Mouse (Mus musculus) kidney, postnatal 4 days (tissue): ENCODE results near the gene Clip4.
"Not testable (repeated sequence)": the region's sequence is repeated elsewhere in the genome, so short reads cannot be mapped to it uniquely, and the experiment has no call there.

ENCODE experiments used
- DNase-seq, 2 experiments: peaks; one replicate each; pipeline ENCODE4 v3.0.0; 2021; ENCODE audit warnings: mixed read lengths in 2 of 2

The Clip4 gene

DNA sequence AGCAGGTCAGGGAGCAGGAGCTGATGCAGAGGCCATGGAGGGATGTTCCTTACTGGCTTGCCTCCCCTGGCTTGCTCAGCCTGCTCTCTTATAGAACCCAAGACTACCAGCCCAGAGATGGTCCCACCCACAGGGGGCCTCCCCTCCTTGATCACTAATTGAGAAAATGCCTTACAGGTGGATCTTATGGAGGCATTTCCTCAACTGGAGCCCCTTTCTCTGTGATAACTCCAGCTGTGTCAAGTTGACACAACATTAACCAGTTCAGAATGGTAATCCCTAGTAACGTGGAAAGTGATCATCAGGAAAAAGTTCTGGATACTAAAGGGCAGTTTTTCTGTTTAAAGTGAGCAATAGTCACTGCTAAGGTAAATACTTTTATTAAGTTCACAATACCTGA is at the start of gene Clip4:
Gene Clip4, plus strand, starts transcription at position 301 of the 400 bp plus-strand sequence.
- not testable (repeated sequence) for DNase-seq

DNA sequence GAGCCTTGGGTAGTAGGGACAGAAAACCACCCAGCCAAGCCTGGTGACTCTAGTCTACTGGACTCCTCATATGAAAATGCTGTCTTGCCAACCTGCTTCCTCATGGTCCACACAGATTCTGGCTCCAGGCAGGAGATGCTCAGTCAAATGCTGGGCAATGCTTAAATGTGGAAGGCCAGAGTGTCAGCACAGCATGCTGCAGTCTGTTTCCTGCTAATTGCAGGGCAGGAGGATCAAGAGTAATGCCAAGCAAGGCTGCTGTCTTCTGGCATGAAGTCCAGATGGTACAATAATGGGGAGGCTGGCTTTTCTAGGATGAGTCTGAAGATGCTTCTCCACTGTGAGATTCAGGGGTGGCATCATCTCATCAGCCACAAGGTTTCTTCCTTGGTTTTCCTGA is 47.8 kb upstream of the Clip4 start:
- DNase-seq: no peak

DNA sequence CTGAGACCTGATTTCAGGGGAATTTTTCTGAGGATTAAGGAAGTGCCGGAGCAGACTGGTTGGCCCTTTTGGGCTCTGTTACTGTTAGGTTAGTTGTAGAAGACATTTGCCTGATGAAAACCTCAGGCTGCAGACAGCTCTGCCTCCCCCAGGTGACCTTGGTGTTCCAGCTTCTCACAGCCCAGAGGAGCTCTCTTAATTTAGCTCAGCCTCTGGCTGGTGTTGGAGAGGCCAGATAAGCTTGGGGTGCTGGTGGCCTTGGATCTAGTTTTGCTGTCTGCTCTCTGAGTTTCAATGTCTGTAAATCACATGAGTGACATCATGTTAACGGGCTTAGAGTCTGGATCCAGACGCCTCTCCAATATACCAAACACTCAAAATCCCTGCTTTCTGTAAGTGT is 47.3 kb upstream of the Clip4 start:
- no peak for DNase-seq

DNA sequence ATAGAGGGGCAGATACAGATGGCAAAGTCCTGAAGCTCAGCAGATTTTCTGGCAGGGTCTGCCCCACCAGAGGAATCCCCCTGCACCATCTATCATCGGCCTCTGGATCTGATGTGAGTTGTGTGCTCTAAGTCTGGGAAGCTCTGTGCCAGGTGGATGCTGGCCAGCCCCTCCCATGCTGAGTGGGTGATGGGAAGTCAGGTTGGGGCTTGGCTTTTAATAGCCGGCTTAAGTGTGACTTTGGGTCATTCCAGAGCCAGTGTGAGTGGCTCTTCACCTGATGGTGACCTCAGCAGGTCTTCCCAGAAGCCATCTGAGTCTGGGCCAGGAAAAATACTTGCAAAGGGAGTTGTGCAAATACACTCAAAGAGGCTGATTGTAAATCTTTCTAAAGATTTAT is 37.6 kb upstream of the Clip4 start:
- peak; percentile 20 to 39 for DNase-seq

DNA sequence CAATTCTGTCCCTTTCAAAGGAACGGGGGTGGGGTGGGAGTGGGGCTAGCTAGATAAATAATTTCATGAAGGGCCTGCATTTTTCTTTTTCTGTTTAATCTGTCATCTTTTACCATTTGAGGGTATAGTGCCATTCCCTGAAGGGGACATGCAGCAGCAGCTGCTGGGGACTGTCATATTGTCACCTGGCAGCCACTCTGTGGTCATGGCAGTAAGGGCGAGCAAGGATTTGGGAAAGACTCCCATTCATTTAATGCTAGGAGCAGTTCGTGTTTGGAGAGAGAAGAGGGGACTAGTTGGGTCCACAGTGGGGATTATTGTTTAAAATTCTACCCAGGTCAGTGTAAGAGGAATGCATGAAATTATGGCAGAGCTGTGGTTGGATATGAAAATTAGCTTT is 31.8 kb upstream of the Clip4 start:
- DNase-seq: no peak

DNA sequence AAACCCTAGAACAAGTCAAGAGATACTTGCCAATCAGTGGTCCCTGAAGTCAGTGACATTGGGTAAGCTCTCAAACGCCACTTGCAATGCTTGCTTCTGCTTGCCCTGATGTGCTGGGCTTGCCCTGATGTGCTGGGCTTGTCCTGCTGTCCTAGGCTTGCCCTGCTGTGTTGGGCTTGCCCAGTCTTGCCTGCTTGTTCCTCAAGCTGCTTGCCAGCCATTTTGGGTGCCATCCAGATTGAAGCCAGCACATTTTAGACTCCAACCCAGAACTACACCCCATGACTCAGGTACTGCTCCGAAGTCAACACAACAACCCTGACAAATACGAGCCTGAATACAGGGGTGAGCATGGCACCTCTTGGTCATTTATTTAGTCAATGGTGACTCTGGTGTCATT is 26.1 kb upstream of the Clip4 start:
- DNase-seq: no peak

DNA sequence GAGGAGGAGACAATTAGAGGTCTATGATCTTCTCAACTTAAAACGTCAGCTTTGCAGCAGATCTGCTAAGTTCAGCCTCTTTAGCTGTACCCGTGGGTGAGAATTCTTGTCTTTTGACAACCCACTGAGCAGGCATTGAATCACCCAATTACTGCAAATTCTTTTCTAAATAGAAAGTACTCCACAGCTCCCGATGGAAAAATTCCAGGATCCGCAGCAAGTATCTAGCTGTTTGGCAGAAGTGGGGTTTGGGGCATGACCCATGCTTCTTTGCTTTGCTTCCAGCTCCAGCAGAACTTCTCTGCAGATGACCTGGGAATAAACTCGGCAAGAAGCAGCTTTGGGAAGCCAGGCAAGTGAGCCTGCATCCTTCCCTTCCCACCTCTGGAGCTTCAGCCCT is 25.3 kb upstream of the Clip4 start:
- DNase-seq: peak; percentile 29 to 40

DNA sequence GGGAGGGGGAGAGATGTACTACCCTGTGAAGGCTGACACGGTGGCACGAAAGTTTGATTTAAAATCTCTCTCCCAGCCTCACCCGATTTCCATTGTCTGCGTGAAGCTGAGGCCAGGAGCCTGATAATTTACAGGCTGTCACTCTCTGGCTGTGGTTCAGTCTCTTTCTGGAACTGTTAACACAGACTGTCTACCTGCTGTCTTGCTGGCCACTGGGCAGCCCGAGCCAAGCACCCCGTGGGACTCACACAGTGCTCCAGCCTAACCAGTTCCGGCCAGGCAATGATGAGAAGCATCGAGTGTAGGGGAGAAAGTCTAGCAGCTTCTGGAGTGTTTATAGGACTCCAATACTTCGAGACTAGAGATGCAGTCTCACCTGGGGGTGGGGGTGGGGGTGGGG is 22.2 kb upstream of the Clip4 start:
- DNase-seq: no peak

DNA sequence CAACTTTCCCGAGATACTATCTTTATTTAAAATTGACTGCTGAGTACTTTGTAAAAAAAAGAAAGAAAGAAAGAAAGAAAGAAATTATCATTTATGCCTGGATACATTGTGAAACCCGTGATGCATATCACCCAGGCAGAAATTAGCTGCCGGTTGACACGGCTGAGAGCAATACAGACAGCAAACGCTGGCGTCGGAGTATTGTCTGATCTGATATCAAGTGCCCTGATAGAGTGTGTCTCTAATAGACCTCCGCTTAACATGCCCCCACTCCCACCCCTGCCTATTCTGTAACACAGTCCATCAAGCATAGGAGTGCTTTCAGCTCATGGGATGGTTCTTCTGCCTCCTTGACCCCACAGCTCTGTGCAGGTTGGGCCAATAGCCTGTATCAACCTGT is 20.7 kb upstream of the Clip4 start:
- DNase-seq: no peak

DNA sequence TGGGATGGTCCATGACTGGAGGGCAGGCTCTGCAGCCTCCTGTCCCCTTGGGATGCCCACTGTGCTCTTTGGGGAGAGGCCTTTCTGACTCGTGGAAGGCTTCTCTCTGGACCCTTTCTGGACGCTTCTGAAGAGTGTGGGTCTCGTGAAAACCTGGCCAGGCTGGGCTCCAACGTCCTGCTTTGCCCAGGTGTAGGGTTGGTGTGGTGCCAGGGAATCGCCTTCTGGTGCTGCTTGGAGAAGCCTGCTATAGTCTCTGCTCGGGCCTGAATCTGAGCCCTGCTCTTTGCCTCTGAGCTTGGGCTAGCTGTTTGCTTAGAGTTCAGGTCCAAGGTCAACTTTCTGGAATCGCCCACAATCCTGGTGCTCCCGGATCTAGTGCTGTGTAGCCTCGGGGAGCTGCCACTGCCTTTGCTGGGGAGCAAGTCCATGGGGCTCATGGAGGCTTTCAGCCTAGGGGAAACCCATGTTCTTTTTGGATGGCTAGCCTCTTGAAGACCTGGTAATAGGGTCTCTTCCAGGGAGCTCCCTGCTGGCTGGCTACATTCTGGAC is 18.6 kb upstream of the Clip4 start:
- DNase-seq: no peak

DNA sequence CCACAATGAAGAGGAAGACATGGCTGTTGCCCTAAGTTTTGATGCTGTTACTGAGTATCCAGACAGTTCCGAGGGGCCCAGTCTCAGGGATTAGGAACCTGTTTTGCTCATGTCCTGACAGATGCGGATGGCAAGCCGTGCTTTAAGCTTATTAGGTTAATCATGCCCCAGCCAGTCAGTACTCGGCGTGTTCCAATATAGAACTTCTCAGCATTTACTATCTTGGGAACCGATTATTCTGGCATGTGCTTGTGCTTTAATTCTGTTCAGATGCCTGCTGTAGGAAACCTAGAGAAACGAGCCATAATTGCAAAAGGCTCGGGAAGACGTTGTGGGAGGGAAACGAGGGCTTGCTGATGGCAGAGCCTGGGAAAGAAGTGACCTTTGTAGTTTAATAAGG is 15.4 kb upstream of the Clip4 start, which contains the start of gene Pcare:
Gene Pcare, minus strand, starts transcription at position 64 of the 400 bp plus-strand sequence.
- no peak for DNase-seq

DNA sequence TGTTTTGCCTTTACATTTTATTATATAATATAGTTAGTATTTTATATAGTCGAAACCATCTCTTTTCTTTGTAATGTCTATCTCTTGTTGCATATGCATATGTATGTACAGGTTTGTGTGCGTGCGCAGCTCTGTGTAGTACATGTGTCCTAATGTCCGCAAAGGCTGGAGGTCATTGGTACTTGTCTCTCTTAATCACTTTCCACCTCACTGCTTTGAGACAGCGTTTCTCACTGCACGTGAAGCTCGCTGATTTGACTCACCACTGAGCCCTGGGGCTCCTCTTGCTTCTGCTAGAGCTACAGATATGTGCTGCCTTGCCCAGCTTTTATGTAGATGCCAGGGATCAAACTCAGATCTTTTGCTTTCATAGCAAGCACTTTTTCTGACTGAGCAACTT is 7.7 kb upstream of the Clip4 start:
- DNase-seq: no peak

DNA sequence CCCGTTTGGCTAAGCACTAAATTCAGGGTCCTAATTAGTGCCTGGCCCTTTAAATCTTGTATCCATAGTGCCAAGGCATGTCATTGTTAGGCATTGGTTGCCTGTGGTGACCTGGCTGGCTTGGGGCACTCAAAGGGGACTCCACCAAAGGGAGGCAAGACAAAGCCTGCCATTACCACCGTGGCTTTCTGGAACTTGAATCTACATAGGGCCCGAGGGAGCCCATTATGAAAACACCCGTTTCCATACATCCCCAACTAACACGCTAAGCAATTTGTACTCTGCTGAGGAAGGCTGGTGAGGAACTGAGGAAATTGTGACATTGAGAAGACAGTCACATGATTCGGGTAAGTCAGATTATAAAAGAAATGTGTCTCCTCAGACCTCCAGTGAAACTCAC is 1.3 kb downstream of the Clip4 start:
- DNase-seq: no peak

DNA sequence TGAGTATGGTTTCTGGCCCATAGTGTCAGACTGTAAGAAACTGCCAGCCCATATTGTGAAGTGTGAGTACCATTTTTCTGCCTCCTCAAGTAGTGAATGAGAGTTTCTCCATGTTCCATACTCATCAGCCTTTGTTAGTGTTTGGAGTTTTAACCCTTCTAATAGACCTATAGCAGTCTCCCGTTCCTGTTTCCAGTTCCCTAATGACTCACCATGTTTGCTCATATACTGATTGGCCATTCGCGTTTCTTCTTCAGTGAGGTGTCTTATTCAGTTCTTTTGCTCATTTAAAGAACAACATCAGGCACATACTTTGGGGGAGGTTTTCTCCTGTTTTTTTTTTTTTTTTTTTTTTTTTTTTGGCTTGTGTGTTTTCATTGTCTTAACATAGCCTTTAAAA is 2.4 kb downstream of the Clip4 start:
- DNase-seq: no peak

DNA sequence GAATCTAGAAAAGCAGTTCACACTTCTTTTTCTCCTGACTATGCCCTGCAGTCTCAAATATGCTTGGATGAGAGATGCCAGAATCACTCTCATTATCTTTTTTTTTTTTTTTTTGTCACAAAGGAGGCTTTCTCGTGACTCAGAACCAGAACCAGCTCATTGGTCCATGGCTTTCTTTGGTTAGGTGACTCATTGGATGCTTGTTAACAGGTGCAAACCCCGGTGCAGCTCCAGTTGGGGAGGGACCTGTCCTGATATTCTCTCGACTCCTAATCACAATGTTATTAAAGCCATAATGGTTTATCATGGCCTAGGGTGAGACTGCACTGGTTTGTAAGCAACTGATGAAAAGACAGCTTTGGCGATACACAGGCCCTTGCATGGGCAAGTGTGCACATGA is 5.9 kb downstream of the Clip4 start:
- no peak for DNase-seq

DNA sequence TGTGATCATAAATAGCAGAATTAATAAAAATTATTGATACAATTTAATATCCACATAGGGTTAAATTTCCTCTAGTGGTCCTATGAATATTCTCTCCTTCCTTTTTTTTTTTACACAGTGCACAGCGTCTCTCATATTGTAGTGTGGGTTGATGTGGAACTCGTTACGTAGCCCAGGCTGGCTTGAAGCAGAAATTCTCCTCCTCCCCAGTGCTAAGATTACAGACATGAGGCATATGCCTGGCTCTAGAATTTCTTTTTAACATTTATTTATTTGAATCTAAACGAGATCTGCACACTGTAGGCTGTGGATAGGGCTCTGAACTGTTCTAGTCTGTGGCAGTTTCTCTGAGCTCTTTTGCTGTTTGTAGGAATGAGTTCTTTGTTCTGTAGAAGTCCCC is 7.0 kb downstream of the Clip4 start:
- no peak for DNase-seq

DNA sequence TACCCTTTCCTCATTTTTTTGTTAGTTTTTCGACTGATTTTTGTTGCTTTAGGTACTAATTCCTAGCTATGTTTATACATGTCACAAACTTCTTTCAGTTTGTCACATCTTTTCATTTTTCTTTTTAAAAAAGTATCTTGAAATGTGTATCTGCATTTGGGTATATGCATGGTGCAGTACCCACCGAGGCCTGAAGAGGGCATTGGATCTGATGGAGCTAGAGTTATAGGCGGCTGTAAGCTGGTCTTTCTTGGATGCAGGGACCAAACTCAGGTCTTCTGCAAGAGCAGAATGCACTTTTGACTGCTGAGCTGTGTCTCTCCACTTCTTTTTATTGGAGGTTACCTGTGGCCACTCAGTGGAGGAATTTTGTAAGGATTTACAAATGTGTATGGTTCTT is 10.4 kb downstream of the Clip4 start:
- DNase-seq: no peak

DNA sequence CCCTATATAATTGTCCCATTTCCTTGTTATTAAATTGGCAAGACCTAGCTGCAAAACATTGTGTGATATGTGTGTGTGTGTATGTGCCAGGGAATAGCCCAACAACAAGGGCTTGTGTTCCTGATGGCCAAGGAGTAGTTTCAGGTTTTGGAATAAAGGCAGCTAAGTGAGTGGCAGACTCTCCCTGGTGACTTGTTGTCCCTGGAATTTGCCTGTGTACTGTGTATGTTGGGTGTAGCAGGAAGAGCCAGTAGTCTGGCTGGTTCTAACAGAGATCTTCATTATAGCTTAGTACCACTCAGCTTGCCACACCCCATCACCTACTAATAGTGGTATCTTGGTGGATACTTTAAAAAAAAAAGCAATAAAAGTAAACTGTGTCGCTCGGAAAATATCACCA is 12.2 kb downstream of the Clip4 start:
- DNase-seq: no peak

DNA sequence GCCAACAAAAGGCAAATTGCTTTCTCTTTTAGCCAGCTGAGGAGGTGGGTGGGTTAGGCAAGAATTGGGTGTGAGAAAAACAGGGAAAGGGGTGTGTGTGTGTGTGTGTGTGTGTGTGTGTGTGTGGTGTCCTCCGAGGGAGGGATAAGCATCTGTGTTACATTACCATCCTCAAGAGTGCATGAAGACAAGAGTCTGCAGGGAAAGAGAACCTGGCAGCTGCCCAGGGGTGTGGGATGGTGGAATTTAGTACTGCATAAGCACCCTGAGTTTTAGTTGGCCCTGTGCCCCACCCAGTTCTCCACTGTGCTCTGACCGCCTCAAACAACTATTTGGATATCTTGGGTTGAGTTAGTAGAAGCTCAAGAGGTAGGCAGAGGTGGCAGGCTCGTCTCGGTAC is 12.7 kb downstream of the Clip4 start:
- DNase-seq: peak; percentile 15 to 22

DNA sequence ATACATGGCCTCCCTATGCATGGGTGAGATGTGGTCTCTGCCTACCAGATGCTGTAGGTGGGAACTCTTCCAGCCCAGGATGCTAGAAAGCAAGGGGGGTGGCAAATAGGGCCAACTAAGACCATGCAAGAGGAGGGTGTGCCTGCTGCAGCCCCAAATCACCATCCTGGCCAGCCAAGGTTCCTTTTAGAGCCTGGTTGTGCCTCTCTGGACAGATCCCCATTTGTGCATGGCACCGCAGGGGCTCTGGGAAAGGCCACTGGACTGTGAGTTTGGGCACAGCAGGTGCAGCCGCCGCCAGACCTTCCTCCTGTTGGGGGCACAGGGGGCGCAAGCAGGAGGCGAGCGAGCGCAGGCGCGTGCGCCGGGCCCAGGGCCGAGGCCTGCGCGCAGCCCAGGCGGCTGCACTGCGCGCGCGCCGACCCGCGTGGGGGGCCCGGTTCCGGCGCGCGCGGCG is 14.0 kb downstream of the Clip4 start:
- peak in 1 of 2 experiments; percentile 45 for DNase-seq

DNA sequence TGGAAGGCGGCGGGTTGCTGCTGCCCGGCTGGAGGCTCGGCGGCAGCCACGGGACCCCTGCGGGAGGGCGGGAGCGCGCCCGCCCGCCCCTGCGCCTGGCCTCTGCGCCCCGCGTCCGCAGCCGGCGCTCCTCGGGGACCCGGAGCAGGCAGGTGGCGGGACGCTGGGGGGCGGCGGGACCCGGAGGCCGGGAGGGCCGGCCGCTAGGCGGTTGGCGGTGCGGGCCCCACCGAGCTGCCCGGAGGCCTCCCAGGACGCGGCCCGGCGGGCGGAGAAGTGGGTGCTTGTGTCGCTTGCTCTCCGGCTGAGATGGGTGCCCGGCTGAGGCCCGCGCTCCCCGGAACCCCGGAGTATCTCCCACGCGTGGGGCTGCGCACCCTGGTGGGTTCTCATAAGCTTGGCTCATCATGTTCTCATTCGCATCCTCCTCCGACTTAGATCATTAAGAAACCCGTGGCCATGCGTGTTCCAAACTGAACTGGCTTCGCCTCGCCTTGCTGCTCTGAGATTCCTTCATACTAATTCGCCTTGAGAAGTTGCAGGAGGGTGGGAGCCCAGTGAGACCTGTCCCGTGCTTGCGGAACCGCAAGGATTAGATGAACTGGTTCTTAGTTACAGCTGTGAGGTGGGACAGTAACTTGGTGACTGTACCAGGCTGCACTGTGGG is 14.6 kb downstream of the Clip4 start:
- DNase-seq: peak; percentile 48 to 65

DNA sequence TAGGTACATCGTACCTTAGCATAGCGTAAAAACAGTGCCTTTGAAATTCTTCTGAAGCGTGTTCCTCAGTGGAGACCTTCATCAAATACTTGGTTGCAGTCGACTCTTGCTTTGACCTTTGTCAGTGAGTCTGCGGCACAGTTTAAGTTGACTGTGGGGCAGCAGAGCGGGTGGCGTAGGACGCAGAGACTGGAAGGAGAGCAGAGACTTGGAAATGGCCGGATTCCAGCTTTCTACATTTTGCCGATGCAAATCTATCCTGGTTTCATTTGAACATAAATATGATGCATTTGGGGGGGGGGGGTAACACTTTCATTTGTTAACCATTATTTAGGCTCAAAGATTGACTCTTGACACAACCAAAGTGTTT is 15.1 kb downstream of the Clip4 start:
- DNase-seq: peak in 1 of 2 experiments; percentile 9

DNA sequence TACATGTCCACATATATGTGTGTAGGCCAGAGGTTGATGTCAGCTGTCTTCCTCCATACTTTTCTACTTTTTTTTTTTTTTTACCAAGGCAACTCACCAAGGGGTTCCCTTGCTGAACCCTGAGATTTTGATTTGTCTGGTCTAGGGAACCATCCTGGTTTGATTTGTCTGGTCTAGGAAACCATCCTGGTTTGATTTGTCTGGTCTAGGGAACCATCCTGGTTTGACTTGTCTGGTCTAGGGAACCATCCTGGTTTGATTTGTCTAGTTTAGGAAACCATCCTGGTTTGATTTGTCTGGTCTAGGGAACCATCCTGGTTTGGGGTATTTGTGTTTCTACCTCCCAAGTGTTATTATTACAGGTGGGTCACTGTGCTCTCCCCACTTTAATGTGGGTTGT is 18.2 kb downstream of the Clip4 start:
- no peak for DNase-seq

DNA sequence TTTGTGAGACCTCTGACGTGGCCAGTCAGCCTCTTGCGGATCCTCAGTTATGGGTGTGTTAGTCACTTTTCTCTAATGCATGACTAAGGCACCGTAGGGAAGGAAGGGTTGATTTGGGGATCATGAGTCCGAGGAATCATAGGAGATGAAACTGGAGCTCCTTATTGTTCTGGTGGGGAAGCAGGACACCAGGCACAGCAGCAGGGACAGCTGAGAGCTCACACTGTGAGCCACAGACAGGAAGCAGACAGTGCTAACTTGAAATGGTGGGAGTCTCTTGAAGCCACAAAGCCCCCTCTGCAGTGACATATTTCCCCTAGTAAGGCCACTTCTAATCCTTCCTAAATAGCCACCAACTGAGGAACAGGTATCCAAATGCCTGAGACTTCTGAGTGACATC is 22.8 kb downstream of the Clip4 start:
- no peak for DNase-seq

DNA sequence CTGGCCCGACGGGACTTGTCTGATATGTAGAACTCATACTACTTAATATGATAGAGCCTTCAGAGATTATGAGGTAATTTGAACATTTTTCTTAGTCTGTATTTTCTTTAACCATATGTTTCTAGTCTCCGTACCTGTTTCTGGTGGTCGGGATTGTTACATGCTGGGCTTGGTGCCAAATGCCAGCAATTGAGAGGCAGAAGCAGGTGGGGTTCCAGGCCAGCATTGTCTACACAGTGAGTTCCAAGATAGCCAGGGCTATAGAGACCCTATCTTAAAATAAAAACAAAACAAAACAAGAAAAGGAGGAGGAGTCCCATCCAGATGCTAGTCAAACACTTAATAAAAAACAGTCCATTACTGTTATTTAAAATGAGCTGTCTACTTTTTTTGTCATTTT is 23.3 kb downstream of the Clip4 start:
- DNase-seq: no peak
